Mouse (Mus musculus) adrenal gland, postnatal 36 days (tissue): ENCODE results near the gene Rdh9. TPM values are rescaled to one million over a fixed set of nuclear protein-coding genes. Genes with fewer than 3 reads are reported as not detected.

ENCODE experiments used
- DNase-seq, 2 experiments: peaks; one replicate each; pipeline ENCODE4 v3.0.0; 2021; ENCODE audit warnings: mixed read lengths in 1 of 2
- long read RNA-seq, 2 experiments: library from polyadenylated mRNA; stranded (forward); transcript quantifications; one replicate each; pipeline ENCODE4 v2.0.0; 2021; ENCODE audit warnings: borderline sequencing depth in 2 of 2
- total RNA-seq, 2 experiments: library from RNA; stranded (reverse); gene quantifications; 2 replicates each; pipeline ENCODE4 v1.2.3; 2021

The Rdh9 gene
- under 1 TPM in 1 of 2 experiments, not detected in 1; 0.36 TPM for total RNA-seq
- long read RNA-seq, experiment 1, partial matches to known transcripts, result 0 of 5 reads
- long read RNA-seq, experiment 1, other reads (novel, unspliced or antisense), result 5 of 5 reads
- long read RNA-seq, experiment 2, result 0 reads

DNA sequence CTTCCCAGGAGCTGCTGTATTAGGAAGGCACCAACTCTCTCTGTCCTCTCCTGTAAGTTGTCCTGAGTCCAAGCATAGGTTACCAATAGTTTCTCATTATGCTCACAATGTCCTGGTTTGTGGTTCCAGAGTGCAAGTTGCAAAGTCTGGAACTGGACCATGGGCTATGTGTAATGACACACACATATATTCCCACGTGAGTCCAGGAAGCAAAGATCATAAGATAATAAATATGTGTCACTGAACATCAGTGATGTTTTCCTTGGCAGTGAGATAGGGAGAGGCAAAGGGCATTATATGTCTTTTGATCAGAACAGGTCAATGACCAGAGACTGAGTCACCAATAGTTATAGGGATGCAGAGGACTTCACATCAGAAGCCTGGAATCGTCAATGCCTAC, at the start of gene Rdh9:
Gene Rdh9 (plus strand): TSS at position 376 of the 400 bp plus-strand sequence.
- no peak for DNase-seq

DNA sequence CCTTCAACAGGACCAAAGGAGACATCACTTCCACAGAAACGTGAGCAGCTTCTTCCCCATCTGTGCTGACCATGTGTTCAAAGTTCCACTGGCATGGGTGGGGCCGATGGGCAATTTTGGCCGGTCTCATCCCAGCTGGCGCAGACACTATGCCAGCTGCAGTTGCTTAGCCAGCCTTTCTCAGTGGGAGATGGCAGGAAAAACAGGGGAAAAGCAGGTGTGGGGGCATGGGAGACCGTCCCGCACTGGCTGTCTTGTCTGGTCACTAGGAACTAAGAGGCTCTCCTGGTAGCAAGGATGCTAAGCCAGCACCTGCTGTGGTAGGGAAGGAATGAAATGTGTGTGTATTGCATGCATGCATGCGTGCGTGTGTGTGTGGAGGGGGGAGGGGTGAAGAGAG, 47.7 kb upstream of the Rdh9 start:
- no peak for DNase-seq

DNA sequence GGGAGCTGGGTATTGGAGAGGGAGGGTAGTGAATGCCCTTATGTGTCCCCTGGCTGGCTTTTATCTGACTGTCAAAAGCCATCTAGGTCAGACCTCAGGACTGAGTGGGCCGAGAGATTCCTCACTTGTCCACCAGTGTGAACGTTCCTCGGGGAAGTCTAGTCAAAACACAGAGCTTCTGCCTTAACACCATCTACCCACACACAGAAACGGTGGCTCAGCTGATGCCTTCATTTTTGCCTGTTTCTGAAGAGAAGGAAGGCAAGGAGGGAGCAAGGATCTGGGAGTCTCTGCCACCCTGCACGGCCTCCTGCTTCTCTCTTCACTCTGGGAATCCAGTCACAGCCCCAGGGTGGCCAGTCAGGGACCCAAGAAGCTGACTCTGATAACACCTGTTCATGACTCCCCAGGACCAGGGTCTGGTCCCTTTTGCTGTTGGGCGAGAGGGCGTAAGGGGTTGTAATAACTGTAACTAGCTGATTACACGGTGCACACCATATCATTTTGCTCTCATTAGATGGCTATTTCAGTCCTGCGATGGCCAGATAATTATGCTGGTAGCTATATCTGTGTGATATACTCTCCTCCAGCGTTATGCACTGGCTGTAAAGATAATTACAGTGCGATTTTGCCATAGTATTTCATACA, 45.8 kb upstream of the Rdh9 start:
- no peak for DNase-seq

DNA sequence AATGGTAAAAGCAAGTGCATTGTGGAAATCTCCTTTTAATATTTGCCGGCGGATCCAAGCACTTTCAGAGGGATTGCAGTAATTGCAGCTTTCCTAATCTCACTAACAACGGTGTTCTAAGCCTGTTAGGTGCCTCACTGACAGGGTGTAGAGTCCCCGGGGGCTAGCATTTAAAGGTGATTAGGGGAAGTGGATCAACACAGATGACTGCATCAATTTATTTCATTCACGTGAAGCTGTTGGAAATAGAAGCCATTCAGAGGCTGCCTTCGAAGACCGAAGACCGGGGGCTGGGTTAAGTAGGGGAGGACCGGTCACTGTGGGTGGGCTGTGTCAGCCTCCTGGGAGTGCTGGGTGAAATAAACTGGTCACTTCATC, 45.3 kb upstream of the Rdh9 start:
- no peak for DNase-seq

DNA sequence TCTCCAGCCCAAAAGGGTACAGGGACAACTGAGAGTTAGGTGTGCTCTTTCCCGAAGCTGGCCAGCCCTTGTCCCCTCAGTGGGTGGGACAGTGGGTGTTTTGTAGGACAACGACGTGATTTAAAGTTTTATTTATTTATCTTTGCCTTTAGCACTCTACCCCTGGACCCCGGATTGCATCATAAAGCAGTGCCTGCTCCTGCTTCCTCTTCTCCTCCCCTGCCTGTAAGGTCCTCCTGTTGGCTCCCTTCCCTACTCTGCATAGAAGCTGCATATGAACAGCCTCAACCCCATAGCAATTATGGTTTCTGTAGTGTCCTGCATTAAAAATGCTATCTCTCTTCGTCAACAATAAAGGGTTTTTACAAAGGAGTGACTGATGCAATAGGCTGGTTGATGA, 44.8 kb upstream of the Rdh9 start:
- no peak for DNase-seq

DNA sequence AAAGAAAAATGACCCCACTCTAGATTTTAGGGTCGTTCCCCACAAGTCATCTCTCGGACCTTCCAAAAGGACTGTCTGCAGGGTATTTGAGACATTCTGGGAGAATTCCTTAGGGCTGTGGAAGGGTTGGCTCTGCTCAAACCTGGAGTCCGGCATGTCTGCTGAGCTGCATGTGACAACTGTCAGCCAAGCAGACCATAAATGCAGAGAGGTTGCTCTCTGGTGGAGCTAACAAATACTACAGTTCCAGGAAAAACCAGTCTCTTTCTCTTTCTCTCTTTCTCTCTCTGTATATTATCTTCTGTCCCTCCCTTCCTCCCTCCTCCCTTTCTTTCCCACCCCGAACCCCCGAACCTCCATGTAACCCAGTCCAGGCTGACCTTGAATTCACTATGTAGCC, 41.8 kb upstream of the Rdh9 start:
- peak; percentile 32 to 51 for DNase-seq

DNA sequence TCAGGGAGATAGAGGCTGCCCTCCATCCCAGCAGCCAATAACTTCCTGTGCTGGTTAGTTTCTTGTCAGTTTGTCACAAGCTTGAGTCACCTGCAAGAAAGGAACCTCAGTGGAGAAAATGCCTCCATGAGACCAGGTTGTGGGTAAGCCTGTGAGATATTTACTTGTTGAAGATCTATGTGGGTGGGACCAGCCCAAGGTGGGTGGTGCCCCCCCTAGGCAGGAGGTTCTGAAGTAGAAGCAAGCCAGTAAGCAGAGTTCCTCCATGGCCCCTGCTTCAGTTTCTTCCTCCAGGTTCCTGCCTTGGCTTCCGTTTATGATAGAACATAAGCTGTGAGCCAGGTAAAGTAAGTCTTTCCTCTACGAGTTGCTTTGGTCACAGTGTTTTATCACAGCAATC, 39.9 kb upstream of the Rdh9 start:
- no peak for DNase-seq

DNA sequence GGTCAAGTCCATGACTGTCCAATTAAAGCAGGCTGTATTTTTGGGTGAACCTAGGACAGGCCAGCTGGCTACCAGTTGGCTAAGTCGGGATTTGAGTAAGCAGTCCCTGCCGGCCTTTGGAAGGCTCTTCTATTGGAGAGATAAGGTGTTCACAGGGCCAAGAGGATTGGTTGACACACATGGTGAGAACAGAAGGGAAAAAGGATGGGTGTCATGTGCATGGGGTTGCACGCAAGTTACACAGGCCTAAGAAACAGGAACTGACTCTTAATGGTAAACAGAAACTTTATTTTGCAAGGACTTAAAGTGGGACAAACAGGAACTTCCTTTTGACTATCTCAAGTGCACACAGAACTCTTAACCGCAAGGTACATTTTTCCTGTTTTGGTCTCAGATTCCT, 39.3 kb upstream of the Rdh9 start:
- no peak for DNase-seq

DNA sequence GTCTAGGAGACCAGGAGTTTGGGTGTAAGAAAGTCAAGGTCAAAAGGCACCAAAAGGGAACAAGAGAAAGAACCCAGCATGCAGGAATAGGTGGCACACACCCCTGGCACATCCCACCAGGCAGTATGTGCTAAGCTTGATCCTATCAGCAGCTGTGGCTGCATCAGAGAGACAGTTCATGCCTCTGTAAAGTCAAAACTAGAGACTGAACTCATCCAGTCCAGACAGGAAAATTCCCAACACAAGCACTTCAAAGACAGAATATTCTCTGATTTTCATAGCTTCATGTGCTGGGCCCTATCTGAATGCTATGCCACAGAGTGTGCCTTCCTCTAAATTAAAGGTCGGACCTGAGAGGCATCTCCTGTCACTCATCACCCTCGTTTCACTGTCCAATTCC, 38.6 kb upstream of the Rdh9 start:
- no peak for DNase-seq

DNA sequence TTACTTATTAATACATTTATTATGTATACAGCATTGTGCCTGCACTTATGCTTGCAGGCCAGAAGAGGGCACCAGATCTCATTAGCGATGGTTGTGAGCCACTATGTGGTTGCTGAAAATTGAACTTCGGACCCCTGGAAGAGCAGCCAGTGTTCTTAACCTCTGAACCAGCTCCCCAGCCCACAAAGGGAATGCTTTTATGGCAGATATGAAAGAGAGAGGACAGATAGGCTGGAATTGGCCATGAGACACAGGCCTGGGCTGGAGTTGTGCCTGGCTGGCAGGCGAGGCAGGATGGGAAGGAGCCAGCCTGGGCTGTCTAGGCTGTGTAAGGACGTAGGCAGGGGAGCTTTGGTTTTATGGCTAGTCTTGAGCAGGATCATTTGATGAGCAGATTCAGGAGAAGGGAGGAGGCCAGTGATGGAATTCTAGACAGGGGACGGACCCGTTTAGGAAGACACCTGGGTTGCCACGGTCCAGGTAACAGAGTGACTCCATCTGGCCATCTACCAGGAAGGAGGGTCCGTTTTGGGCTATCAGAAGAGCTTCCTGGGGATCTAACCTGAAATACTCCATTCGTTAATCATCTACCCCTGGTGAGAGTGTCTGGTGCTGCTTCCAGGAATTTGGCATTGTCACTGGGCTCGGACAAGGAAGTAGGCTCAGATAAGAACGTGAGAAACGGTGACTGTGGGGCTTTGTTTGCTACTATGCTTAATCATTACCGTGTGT, 37.9 kb upstream of the Rdh9 start:
- peak; percentile 41 to 68 for DNase-seq

DNA sequence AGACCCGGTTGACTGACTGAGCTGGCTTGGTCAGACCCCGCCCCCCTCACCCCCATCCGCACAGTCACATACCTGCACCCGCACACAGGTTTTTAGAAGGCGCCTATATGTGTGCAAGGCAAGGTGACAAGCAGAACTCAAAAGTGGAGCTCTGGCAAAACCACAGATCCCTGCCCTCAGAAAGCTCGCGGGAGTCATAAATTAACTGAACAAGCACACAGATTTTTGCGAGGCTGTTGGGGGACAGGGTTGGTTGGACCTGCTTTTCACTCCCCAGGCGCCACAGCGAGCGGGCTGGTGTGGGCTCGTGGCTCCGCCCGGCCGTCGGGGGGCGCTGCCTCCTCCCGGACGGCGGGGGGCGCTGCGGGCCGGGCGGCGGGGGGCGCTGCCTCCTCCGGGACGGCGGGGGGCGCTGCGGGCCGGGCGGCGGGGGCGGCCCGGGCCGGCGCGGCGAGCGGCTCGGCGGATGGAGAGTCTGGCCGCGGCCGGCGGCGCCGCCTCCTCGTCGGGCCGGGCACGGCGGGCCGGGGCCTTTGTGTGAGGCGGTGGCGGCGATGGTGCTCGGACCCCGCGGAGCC, 37.0 kb upstream of the Rdh9 start, which contains the start of gene Zbtb39:
Gene Zbtb39 (plus strand): TSS at position 456 of the 578 bp plus-strand sequence.
- peak; percentile 89 to 94 for DNase-seq

DNA sequence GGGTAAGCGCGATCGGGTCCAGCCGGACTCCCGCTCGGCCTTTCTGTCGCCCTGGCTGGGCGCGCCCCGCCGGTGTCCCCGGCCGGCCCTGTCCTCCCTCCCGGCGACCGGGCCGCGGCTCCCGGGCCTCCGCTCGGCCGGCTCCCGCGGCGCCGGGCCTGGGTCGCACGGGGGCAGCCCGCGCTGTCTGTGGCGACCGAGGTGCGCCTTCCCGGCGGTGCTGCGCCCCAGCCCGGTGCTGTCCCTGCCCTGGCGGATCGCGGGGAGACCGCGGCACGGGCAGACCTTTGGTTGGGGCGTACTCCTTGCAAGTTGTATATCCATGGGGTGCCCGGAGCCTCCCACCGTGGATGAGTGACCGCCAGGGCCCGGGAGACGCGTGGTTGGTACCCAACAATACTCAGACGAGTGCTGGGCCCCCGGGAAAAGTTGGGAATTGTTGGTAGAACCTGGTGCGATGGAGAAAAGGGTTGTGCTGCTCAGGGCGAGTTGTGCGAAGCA, 36.5 kb upstream of the Rdh9 start:
- DNase-seq, result peak in 1 of 2 experiments; percentile 40

DNA sequence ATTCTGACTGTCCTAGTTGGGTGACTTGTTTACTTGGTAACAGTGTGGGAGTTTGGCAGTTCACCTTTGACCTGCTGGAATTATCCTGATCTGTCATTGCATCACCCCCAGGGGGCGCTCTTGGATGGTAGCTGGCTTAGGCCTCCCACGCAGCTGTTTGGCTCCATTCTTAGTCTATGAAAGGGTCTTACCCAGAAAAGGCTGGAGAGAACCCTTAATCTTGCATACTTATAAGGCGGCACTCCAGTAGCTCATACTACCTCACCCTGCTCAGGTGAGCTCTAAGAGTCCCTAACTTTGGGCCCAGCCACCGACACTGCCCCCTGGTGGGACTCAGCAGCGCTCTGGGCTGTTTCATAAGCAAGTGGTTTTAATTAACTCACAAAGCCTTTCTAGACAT, 31.5 kb upstream of the Rdh9 start:
- peak; percentile 67 to 86 for DNase-seq

DNA sequence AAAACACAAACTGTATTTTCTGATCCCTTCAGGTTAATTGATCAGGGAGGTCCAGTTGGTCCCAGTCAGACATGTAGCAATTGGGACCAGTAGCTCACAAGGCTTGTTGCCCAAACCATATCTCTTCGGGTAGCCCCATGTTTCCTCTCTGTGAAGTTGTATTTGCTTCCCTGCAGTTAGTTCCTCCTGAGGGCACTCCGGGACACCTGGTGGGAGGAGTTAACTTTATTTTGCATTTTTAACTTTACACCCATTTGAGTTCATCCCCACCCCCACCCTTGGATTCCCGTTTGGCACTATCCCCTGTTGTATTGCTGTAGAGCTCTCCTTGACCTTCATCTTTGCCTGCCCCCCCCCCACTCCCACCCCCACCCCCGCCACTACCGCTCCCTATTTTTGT, 30.3 kb upstream of the Rdh9 start:
- DNase-seq, result no peak

DNA sequence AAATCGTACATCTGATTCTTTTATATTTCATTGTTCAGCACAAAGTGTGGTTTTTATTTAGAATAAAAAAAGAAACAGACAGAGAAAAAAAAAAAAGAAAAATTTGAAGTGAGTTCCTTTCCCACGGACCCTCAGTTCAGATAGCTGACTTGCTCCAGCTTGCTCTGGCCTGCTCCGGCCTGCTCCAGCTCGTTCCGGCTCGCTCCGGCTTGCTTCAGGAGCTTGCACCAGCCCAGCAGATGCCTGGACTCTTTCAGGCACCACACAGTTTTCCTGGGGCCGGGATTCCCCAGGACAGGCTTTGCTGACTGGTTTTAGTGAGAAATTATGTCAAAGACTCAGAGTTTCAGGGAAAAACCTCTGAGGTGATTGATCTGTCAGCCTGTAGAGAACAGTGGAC, 28.9 kb upstream of the Rdh9 start:
- DNase-seq, result no peak

DNA sequence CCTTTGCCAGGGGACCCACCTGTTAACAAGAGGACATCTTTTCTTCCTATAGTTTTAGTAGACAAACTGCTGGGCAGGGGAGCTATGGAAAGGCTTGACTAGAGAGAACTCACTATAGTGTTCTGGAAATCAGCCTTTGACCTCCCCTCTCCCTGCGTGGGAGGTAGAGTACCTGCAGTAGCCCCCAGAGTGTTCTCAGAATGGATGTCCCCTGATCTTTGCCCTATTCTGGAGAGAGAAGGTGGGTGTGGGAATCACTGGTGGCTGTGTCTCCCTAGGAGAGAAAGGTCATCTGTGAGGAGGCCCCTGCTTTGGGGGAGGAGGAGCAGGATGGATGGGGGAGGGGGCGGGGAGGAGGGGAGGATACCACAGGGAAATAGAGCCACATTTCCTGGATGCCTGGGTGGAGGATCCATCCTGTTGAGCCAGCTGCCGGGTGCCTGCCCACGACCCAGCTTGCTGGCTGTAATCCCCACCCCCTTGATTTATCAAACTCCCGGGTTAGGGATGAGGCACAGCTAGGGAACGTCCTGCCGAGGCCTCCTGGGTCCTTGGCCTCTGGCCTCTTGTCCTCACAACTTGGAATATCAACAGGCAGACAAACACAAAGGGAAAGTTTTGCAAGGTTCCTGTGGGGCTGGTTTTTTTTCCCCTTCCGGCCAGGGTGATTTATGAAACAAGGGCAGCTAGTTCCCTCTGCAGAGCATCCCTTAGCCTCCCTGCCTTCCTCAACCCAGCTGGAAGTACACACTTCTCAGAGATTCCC, 27.2 kb upstream of the Rdh9 start:
- peak; percentile 78 to 87 for DNase-seq

DNA sequence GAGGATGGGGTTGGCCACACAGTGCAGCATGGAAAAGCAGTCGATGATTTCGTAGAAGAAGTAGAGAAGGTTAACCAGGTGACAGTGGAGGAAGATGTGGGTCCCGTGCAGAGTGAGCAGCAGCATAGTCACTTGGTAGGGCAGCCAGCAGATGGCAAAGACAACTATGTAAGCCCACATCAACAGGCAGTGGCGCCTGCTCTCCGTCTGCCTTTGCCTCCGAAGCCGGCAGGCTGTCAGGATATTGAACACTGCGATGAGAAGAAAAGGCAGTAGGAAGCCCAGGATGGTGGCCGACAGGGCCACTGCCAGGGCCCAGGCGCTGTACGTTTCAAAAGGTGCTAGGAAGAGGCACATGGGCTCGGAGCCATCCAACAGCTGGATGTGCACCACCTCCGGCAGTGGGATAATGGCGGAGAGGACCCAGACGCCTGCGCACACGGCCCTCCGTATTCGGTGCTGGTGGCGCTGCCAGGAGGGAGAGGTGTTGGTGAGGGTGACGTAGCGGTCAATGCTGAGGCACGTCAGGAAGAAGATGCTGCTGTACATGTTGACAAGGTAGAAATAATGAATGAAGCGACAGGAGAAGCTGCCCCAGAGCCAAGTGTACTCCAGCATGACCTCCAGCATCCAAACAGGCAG, 25.9 kb upstream of the Rdh9 start:
- peak in 1 of 2 experiments; percentile 42 for DNase-seq

DNA sequence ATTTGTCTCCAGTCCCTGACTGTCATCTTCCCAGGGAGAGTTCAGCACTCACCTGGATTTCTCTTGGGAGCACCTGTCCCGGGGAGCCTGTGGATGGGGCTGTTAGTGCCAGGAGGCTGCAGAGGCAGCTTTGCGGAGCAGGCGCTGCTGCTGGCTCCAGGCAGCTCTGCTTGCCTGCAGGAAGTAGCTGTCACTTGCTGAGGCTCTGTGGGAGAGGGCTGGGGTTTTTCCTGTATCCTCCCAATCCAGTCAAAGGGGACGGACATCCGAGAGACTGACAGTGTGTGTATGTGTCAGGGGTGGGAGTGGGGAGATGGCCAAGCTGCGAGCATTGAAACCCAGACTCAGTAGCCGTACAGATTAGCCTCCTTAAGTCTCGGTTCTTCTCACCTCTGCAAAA, 24.6 kb upstream of the Rdh9 start, which contains the start of gene Gpr182:
Gene Gpr182 (minus strand): TSS at position 185 of the 400 bp plus-strand sequence.
- peak; percentile 44 to 54 for DNase-seq

DNA sequence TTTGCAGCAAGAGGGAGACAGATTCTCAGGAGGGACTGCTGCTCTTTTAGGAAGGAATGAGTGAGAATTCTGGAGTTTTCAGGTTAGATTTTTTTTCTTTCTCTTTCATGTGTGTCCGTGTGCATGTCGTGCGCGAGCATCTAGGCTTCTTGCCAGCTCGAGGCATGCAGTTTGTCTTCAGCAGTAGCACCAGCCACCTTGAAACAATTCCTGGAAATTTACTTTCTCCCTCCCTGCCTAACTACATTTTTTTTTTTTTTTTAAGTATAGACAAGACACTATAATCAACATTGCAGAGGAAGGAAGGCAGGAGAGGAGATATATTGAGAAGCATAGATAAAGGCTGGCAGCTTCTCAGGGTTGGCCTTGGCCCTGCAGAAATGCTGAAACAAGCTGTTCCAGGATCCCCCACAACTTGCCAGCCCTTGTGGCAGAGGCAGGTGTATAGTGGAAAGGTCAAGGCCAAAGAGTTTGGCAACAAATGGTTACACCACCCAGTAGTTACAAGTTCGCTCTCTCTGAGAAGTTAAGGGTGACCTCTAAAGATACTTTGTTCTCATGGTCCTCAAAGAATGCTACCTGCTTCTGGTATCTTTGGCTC, 21.5 kb upstream of the Rdh9 start:
- peak; percentile 63 to 78 for DNase-seq

DNA sequence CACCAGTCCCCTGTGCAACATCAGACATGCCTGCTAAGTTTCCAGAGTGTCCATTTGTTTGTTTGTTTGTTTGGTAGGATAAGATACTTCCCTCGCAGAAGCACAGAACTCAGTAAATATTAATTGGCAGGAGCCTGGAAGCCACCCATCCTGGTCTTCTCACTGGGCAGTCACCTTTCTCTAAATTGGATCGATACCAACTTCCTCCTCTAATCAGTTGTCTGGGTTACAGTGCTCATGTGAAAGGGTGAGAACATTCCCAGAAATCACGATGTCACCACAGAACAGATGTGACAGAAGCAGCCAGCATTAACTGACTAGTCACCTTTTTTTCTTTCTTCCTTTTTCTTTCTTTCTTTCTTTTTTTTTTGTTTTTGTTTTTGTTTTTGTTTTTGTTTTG, 20.9 kb upstream of the Rdh9 start:
- no peak for DNase-seq

DNA sequence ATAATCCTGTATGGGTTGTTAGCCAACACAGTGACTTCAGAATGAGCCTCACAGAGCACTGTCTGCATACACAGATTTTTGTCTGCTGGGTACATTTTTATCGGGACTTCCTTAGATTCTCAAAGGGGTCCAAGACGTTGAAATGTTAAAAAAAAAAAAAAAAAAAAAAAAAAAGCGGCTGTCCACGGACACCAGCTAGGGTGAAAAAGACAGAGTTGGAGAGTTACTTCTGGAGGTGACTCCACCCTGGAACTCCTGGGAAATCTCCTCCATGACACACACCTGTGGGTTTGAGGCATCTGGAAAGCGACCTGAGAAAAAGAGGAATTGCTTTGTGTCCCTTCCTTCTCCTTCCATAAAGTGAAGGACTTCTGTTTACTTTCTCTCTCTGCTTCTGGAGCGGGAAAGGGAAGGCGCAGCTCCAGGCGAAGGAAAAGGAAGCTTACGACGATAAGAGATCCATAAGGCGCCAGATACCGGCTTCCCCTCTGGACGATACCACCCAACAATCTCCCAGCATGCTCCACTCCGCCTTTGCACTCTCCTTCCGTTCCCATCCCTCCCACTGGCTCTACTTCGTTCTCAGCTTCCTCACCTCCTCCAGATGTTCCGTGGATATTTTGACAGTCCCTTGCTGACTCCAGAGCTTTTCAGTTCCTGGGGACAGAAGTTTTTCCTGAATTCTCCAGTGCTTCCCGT, 20.3 kb upstream of the Rdh9 start:
- DNase-seq, result no peak
